Mouse (Mus musculus) liver, embryonic 14.5 days (tissue): ENCODE measurements at regions not wholly inside any gene's neighbourhood (a gene's known extent, or its start where the extent isn't known, plus 50 kb on each side); places are given as distances from the start of the nearest gene placed in this dataset.

ENCODE experiments used
- ATAC-seq: fragments of 200-750 bp; cut with Nextera tagmentation; 2 replicates; pipeline ENCODE4 v1.8.0; 2017; ENCODE audit warnings: moderate number of reproducible peaks, mild to moderate bottlenecking, moderate library complexity; ENCODE audit not compliant: insufficient read depth
- DNase-seq, 3 experiments: peaks; one replicate each; pipeline ENCODE4 v3.0.0-alpha.2; 2012 to 2013; ENCODE audit warnings: low read depth in 3 of 3, low spot score in 3 of 3
- H3K27ac ChIP-seq: fragments of 300-500 bp; sonication (generic); 2 replicates; pipeline ENCODE4 v1.5.1; 2014; ENCODE audit warnings: moderate library complexity, mild to moderate bottlenecking, control low read depth, inconsistent platforms
- H3K27me3 ChIP-seq: fragments of 300-500 bp; sonication (generic); 2 replicates; pipeline ENCODE4 v1.6.1; 2014; ENCODE audit warnings: mild to moderate bottlenecking, low read length, moderate library complexity; ENCODE audit not compliant: control insufficient read depth, insufficient read depth
- H3K36me3 ChIP-seq: fragments of 300-500 bp; sonication (generic); replicated peaks from 2 replicates; pipeline ENCODE4 v1.6.1; 2014; ENCODE audit warnings: low read depth; ENCODE audit not compliant: control insufficient read depth, insufficient read depth
- H3K4me1 ChIP-seq, 2 experiments: fragments of 200-500 bp in 1 of 2; fragments of 300-500 bp in 1 of 2; sonication (generic) in 1 of 2; replicated peaks; 2 replicates each; pipeline ENCODE4 v1.6.1; 2012 to 2014; ENCODE audit warnings: antibody characterized with exemption in 1 of 2, inconsistent platforms in 1 of 2, low read length in 1 of 2; ENCODE audit not compliant: control insufficient read depth in 2 of 2, insufficient read depth in 2 of 2
- H3K4me2 ChIP-seq: fragments of 300-500 bp; sonication (generic); 2 replicates; pipeline ENCODE4 v1.6.1; 2014; ENCODE audit warnings: low read depth, mild to moderate bottlenecking, control low read depth, moderate library complexity
- H3K4me3 ChIP-seq, 2 experiments: fragments of 200-500 bp in 1 of 2; fragments of 300-500 bp in 1 of 2; sonication (generic) in 1 of 2; 2 replicates each; pipeline ENCODE4 v1.5.1; 2012 to 2014; ENCODE audit warnings: low read depth in 2 of 2, low read length in 2 of 2, mild to moderate bottlenecking in 2 of 2, control low read depth in 1 of 2, inconsistent platforms in 1 of 2, moderate library complexity in 1 of 2; ENCODE audit not compliant: insufficient read depth in 1 of 2
- H3K9ac ChIP-seq: fragments of 300-500 bp; sonication (generic); replicated peaks from 2 replicates; pipeline ENCODE4 v1.6.1; 2014; ENCODE audit warnings: mild to moderate bottlenecking, control low read depth, moderate library complexity
- H3K9me3 ChIP-seq: fragments of 300-500 bp; sonication (generic); 2 replicates; pipeline ENCODE4 v1.6.1; 2016; ENCODE audit warnings: low read length, mixed read lengths; ENCODE audit not compliant: control insufficient read depth
- CTCF ChIP-seq: IDR thresholded peaks from 2 replicates; pipeline ENCODE4 v1.5.1; 2016; ENCODE audit warnings: antibody characterized with exemption, low read depth, control low read depth
- EP300 ChIP-seq: IDR thresholded peaks from 2 replicates; pipeline ENCODE4 v1.6.1; 2016; ENCODE audit warnings: antibody characterized with exemption, low read depth
- WGBS: fragments of 180-500 bp; shearing (Covaris S2); extraction: QIAGEN DNeasy Blood & Tissue Kit; methylation state at CpG from one replicate; pipeline ENCODE4 v1.1.7; 2014; ENCODE audit not compliant: insufficient replicate concordance; 5-methylcytosine and 5-hydroxymethylcytosine counted together

GRCm38 (mm10) chrX:134890583-134890982 is 74.0 kb downstream of the Nxf2 start:
- DNase-seq: no peak
- H3K27me3 ChIP-seq: no peaks in the 10 kb centered on the region
- no peak overlapping the region for H3K4me2 ChIP-seq
- H3K4me1 ChIP-seq: peaks cover 0 to 2% of the 10 kb centered on the region in 2 experiments; a peak in 2 of 4 replicates
- H3K36me3 ChIP-seq: no peaks in the 10 kb centered on the region
- no peak for ATAC-seq
- H3K9ac ChIP-seq: no peak overlapping the region
- 70% methylated on average over 3 of the region's 3 CpGs for WGBS
- no peak for TF ChIP-seq CTCF
- TF ChIP-seq EP300: no peak
- no peaks in the 10 kb centered on the region for H3K9me3 ChIP-seq
- H3K27ac ChIP-seq: no peak overlapping the region
- no peak overlapping the region for H3K4me3 ChIP-seq

- DNase-seq: no peak
- Histone ChIP-seq H3K36me3 (no peaks in the 10 kb centered on the region), H3K9ac (no peak overlapping the region), H3K27ac (no peak overlapping the region), H3K27me3 (no peaks in the 10 kb centered on the region), H3K9me3 (no peaks in the 10 kb centered on the region), H3K4me2 (no peak overlapping the region), H3K4me3 (no peak overlapping the region), H3K4me1 (peaks cover 0 to 2% of the 10 kb centered on the region in 2 experiments; a peak in 2 of 4 replicates)
- 65% methylated on average over 4 of the region's 4 CpGs for WGBS
- TF ChIP-seq EP300 (no peak), CTCF (no peak)
- peak; percentile 58; the same call in 1 of the 2 replicates for ATAC-seq
Measured at GRCm38 (mm10) chrX:134889634-134890033, 74.9 kb downstream of the Nxf2 start.

GRCm38 (mm10) chrX:134882334-134882733 is 73.3 kb upstream of the Armcx2 start:
- ATAC-seq (no peak), DNase-seq (no peak)
- TF ChIP-seq EP300: no peak
- no peak for TF ChIP-seq CTCF
- Histone ChIP-seq H3K9me3 (no peaks in the 10 kb centered on the region), H3K4me2 (no peak overlapping the region), H3K4me3 (no peak overlapping the region), H3K4me1 (no peaks in the 10 kb centered on the region; a peak in 1 of 4 replicates), H3K36me3 (no peaks in the 10 kb centered on the region), H3K27ac (no peak overlapping the region), H3K9ac (no peak overlapping the region), H3K27me3 (no peaks in the 10 kb centered on the region)
- WGBS: 69% methylated on average over 5 of the region's 5 CpGs

GRCm38 (mm10) chrX:134879877-134880276 is 70.9 kb upstream of the Armcx2 start:
- Histone ChIP-seq H3K9me3 (no peaks in the 10 kb centered on the region), H3K4me1 (no peaks in the 10 kb centered on the region; a peak in 1 of 4 replicates), H3K9ac (no peak overlapping the region), H3K36me3 (no peaks in the 10 kb centered on the region), H3K27me3 (no peaks in the 10 kb centered on the region), H3K4me2 (no peak overlapping the region), H3K27ac (no peak overlapping the region), H3K4me3 (no peak overlapping the region)
- TF ChIP-seq CTCF (no peak), EP300 (no peak)
- DNase-seq (no peak), ATAC-seq (no peak)
- WGBS: 31% methylated on average over 2 of the region's 2 CpGs

GRCm38 (mm10) chrX:134878870-134879269 is 69.8 kb upstream of the Armcx2 start:
- ATAC-seq (no peak), DNase-seq (no peak)
- TF ChIP-seq EP300 (no peak), CTCF (no peak)
- Histone ChIP-seq H3K4me1 (no peaks in the 10 kb centered on the region; a peak in 1 of 4 replicates), H3K4me2 (no peak overlapping the region), H3K9ac (no peak overlapping the region), H3K27me3 (no peaks in the 10 kb centered on the region), H3K9me3 (no peaks in the 10 kb centered on the region), H3K4me3 (no peak overlapping the region), H3K27ac (no peak overlapping the region), H3K36me3 (no peaks in the 10 kb centered on the region)
- WGBS: 56% methylated on average over 2 of the region's 2 CpGs
